Mouse (Mus musculus): ENCODE results near the gene Tfap4.

Gene Tfap4

GRCm38 (mm10) chr16:4559715-4560144 lies at the start of gene Tfap4:
Tfap4 (minus strand) TSS chr16:4559854.
- peak; percentile 74 to 86 for DNase-seq (ENCODE audit: low spot score in 2 of 2)

GRCm38 (mm10) chr16:4608532-4609059 lies 48.9 kb upstream of the Tfap4 start:
- no peak for DNase-seq (ENCODE audit: low spot score in 2 of 2)

GRCm38 (mm10) chr16:4607818-4608531 lies 48.3 kb upstream of the Tfap4 start:
- peak; percentile 60 to 86 for DNase-seq (ENCODE audit: low spot score in 2 of 2)

- DNase-seq (ENCODE audit: low spot score in 2 of 2), result peak in 1 of 2 experiments; percentile 50
Observed at GRCm38 (mm10) chr16:4606431-4607084, 46.9 kb upstream of the Tfap4 start.

- no peak for DNase-seq (ENCODE audit: low spot score in 2 of 2)
Observed at GRCm38 (mm10) chr16:4605514-4606131, 46.0 kb upstream of the Tfap4 start.

GRCm38 (mm10) chr16:4604293-4604837 lies 44.7 kb upstream of the Tfap4 start:
- DNase-seq (ENCODE audit: low spot score in 2 of 2), result peak in 1 of 2 experiments; percentile 12

GRCm38 (mm10) chr16:4603453-4603837 lies 43.8 kb upstream of the Tfap4 start:
- no peak for DNase-seq (ENCODE audit: low spot score in 2 of 2)

- DNase-seq (ENCODE audit: low spot score in 2 of 2), result peak in 1 of 2 experiments; percentile 10
Observed at GRCm38 (mm10) chr16:4602766-4603452, 43.3 kb upstream of the Tfap4 start.

- no peak for DNase-seq (ENCODE audit: low spot score in 2 of 2)
Observed at GRCm38 (mm10) chr16:4602189-4602588, 42.5 kb upstream of the Tfap4 start.

- no peak for DNase-seq (ENCODE audit: low spot score in 2 of 2)
Observed at GRCm38 (mm10) chr16:4600701-4601310, 41.2 kb upstream of the Tfap4 start.

GRCm38 (mm10) chr16:4599616-4600015 lies 40.0 kb upstream of the Tfap4 start:
- DNase-seq (ENCODE audit: low spot score in 2 of 2), result no peak

- no peak for DNase-seq (ENCODE audit: low spot score in 2 of 2)
Observed at GRCm38 (mm10) chr16:4598891-4599543, 39.4 kb upstream of the Tfap4 start.

- no peak for DNase-seq (ENCODE audit: low spot score in 2 of 2)
Observed at GRCm38 (mm10) chr16:4598041-4598440, 38.4 kb upstream of the Tfap4 start.

GRCm38 (mm10) chr16:4597296-4597695 lies 37.6 kb upstream of the Tfap4 start:
- no peak for DNase-seq (ENCODE audit: low spot score in 2 of 2)

- DNase-seq (ENCODE audit: low spot score in 2 of 2), result no peak
Observed at GRCm38 (mm10) chr16:4596836-4597235, 37.2 kb upstream of the Tfap4 start.

- no peak for DNase-seq (ENCODE audit: low spot score in 2 of 2)
Observed at GRCm38 (mm10) chr16:4596141-4596728, 36.6 kb upstream of the Tfap4 start.

- peak in 1 of 2 experiments; percentile 26 for DNase-seq (ENCODE audit: low spot score in 2 of 2)
Observed at GRCm38 (mm10) chr16:4595527-4595963, 35.9 kb upstream of the Tfap4 start.

GRCm38 (mm10) chr16:4594814-4595526 lies 35.3 kb upstream of the Tfap4 start:
- DNase-seq (ENCODE audit: low spot score in 2 of 2), result peak in 1 of 2 experiments; percentile 29

All from spleen, postnatal 10 days (tissue).